Mouse (Mus musculus) brain, embryonic 14.5 days (tissue): ENCODE measurements around the gene Tox2. TPM values are rescaled to one million over a fixed set of nuclear protein-coding genes. Genes with fewer than 3 reads are reported as not detected.

ENCODE experiments used
- DNase-seq: peaks from one replicate; pipeline ENCODE4 v3.0.0-alpha.2; 2011; ENCODE audit warnings: low read depth
- CTCF ChIP-seq: fragments of 200-500 bp; IDR thresholded peaks from 2 replicates; pipeline ENCODE4 v1.5.1; 2012; ENCODE audit warnings: inconsistent platforms, mild to moderate bottlenecking, moderate library complexity, borderline replicate concordance; ENCODE audit not compliant: insufficient read depth, insufficient read length; ENCODE audit errors: extremely low read depth
- POLR2A ChIP-seq: fragments of 200-500 bp; IDR thresholded peaks from 2 replicates; pipeline ENCODE4 v1.6.1; 2012; ENCODE audit warnings: mild to moderate bottlenecking, inconsistent platforms, borderline replicate concordance; ENCODE audit not compliant: poor library complexity, insufficient read depth, insufficient read length, severe bottlenecking; ENCODE audit errors: extremely low read depth
- polyA plus RNA-seq: library from polyadenylated mRNA; depleted of rRNA; stranded (reverse); fragments of >200 nt; gene quantifications from 2 replicates; pipeline ENCODE4 v1.2.3, GENCODE M21; 2012

Gene Tox2
- polyA plus RNA-seq, 1 experiment, result 70.4 TPM

- DNase-seq, result peak; percentile 74
- no peak for TF ChIP-seq POLR2A
- TF ChIP-seq CTCF, result no peak
Measured at GRCm38 (mm10) chr2:163190004-163190441, 12.9 kb upstream of the Tox2 start.

- no peak for DNase-seq
Measured at GRCm38 (mm10) chr2:163192485-163192884, 10.4 kb upstream of the Tox2 start.

GRCm38 (mm10) chr2:163194015-163194414 is 8.9 kb upstream of the Tox2 start:
- DNase-seq, result peak; percentile 53
- TF ChIP-seq CTCF (no peak), POLR2A (no peak)

More at GRCm38 (mm10) chr2:163192485-163192884, 10.4 kb upstream of the Tox2 start:
- TF ChIP-seq POLR2A (no peak), CTCF (no peak)

GRCm38 (mm10) chr2:163194543-163194942 is 8.4 kb upstream of the Tox2 start:
- TF ChIP-seq CTCF (no peak), POLR2A (no peak)
- no peak for DNase-seq

- DNase-seq, result no peak
- TF ChIP-seq CTCF (no peak), POLR2A (no peak)
Measured at GRCm38 (mm10) chr2:163195106-163195833, 7.7 kb upstream of the Tox2 start.

- peak; percentile 79 for DNase-seq
- TF ChIP-seq POLR2A (no peak), CTCF (no peak)
Measured at GRCm38 (mm10) chr2:163195834-163196145, 7.1 kb upstream of the Tox2 start.

GRCm38 (mm10) chr2:163201897-163202296 is 1.0 kb upstream of the Tox2 start:
- DNase-seq, result no peak
- TF ChIP-seq CTCF (no peak), POLR2A (no peak)

GRCm38 (mm10) chr2:163202553-163202883 is 407 bp upstream of the Tox2 start:
- DNase-seq, result no peak
- TF ChIP-seq POLR2A (no peak), CTCF (no peak)

GRCm38 (mm10) chr2:163203635-163204547 is 966 bp downstream of the Tox2 start:
- no peak for TF ChIP-seq POLR2A
- no peak for TF ChIP-seq CTCF
- DNase-seq, result peak; percentile 61

GRCm38 (mm10) chr2:163204548-163205261 is 1.8 kb downstream of the Tox2 start:
- DNase-seq, result peak; percentile 58
- TF ChIP-seq CTCF (no peak), POLR2A (no peak)

GRCm38 (mm10) chr2:163205262-163205647 is 2.3 kb downstream of the Tox2 start:
- TF ChIP-seq POLR2A (no peak), CTCF (no peak)
- DNase-seq, result no peak
